Mouse (Mus musculus) forebrain, embryonic 15.5 days (tissue): ENCODE data around the gene Nos3. TPM values are rescaled to one million over a fixed set of nuclear protein-coding genes. Genes with fewer than 3 reads are reported as not detected.

Experiments used
- ATAC-seq: fragments of 200-750 bp; cut with Nextera tagmentation; replicated peaks from 2 replicates; pipeline ENCODE4 v1.8.0; 2017; ENCODE audit warnings: mild to moderate bottlenecking, moderate TSS enrichment, moderate library complexity
- H3K27ac ChIP-seq: fragments of 300-500 bp; sonication (generic); replicated peaks from 2 replicates; pipeline ENCODE4 v1.5.1; 2015; ENCODE audit warnings: mild to moderate bottlenecking, inconsistent platforms
- H3K27me3 ChIP-seq: fragments of 300-500 bp; sonication (generic); 2 replicates; pipeline ENCODE4 v1.6.1; 2015; ENCODE audit warnings: inconsistent platforms
- H3K36me3 ChIP-seq: fragments of 300-500 bp; sonication (generic); 2 replicates; pipeline ENCODE4 v1.6.1; 2015; ENCODE audit warnings: mild to moderate bottlenecking, inconsistent platforms
- H3K4me1 ChIP-seq: fragments of 300-500 bp; sonication (generic); 2 replicates; pipeline ENCODE4 v1.6.1; 2015; ENCODE audit warnings: inconsistent platforms
- H3K4me2 ChIP-seq: fragments of 300-500 bp; sonication (generic); replicated peaks from 2 replicates; pipeline ENCODE4 v1.6.1; 2015; ENCODE audit warnings: mild to moderate bottlenecking, inconsistent platforms
- H3K4me3 ChIP-seq: fragments of 300-500 bp; sonication (generic); 2 replicates; pipeline ENCODE4 v1.5.1; 2015; ENCODE audit warnings: mild to moderate bottlenecking, inconsistent platforms
- H3K9ac ChIP-seq: fragments of 300-500 bp; sonication (generic); replicated peaks from 2 replicates; pipeline ENCODE4 v1.6.1; 2015; ENCODE audit warnings: mild to moderate bottlenecking, inconsistent platforms
- H3K9me3 ChIP-seq: fragments of 300-500 bp; sonication (generic); 2 replicates; pipeline ENCODE4 v1.6.1; 2016; ENCODE audit warnings: inconsistent platforms
- WGBS: fragments of 180-500 bp; shearing (Covaris S2); methylation state at CpG from one replicate; pipeline ENCODE4 v1.1.7; 2015; ENCODE audit warnings: mixed read lengths; 5-methylcytosine and 5-hydroxymethylcytosine counted together
- polyA plus RNA-seq: library from polyadenylated mRNA; unstranded; fragments of >200 nt; fragmentation: Nextera tagmentation; extraction: Ambion mirVana; gene quantifications from 2 replicates; pipeline ENCODE4 v1.2.1, GENCODE M21; 2015

The Nos3 gene
- polyA plus RNA-seq, 1 experiment from 2014 or later, result 7.4 TPM

- no peaks in the 10 kb centered on the region for H3K27me3 ChIP-seq
- 80% methylated on average over 4 of the region's 4 CpGs for WGBS
- H3K9ac ChIP-seq, result no peak overlapping the region
- peaks cover 19% of the 10 kb centered on the region for H3K4me1 ChIP-seq
- H3K27ac ChIP-seq, result no peak overlapping the region
- H3K4me2 ChIP-seq, result no peak overlapping the region
- H3K4me3 ChIP-seq, result no peak overlapping the region
- no peaks in the 10 kb centered on the region for H3K36me3 ChIP-seq
- no peaks in the 10 kb centered on the region for H3K9me3 ChIP-seq
- no peak for ATAC-seq
Observed at GRCm38 (mm10) chr5:24332401-24332800, 32.2 kb upstream of the Nos3 start.

DNA sequence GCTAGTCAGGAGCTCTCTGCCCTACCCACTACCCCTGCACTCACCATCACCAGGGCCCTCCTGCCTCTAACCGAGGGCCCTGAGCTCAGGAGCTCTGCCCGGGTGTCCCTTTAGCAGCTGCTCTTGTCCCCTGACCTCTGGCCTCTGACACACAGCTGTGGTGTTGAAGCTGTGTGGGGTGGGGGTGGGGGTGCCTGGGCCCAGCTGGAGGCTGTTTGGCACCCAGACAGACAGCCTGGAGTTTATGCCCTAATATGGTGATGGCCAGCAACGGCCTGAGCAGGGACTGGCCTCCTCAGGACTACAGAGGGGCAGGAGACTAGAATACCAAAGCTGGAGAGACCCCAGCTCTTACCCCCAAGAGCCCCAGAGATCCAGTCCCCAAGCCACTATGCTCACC is 29.9 kb upstream of the Nos3 start:
- Histone ChIP-seq H3K27me3 (no peaks in the 10 kb centered on the region), H3K4me1 (peaks cover 6% of the 10 kb centered on the region; the same call in 1 of the 2 replicates), H3K4me3 (no peak overlapping the region), H3K9ac (no peak overlapping the region), H3K4me2 (no peak overlapping the region), H3K9me3 (no peaks in the 10 kb centered on the region), H3K36me3 (no peaks in the 10 kb centered on the region), H3K27ac (no peak overlapping the region)
- no peak for ATAC-seq
- 59% methylated on average over 3 of the region's 3 CpGs for WGBS

DNA sequence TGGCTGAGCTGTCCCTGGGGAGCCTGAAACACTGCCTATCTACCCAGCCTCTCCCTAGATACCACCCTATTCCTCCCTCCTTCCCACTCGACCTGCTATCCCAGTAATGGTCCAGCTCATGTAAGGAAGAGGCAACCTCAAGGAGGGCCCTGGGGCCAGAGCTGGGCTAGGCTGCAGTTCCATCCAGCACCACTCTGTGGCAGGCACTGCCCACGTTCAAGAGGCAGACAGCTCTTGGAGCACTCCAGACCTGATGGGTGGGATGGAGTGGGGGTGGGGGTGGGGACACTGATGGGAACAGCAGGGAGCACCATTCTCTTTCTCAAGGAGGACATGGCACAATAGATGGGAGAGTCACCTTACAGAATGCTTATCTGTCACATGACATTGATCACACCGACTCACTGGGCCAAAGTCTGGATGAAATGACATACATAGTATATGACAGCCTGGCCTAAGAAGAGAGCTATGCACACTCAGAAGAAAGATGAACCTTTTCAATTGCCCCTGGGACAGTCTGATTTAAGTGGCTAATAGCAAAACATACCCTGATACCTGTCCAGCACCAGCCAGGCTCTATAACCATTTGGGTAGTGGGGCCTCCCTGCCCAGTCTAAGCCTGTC is 28.6 kb upstream of the Nos3 start:
- H3K9ac ChIP-seq, result no peak overlapping the region
- H3K9me3 ChIP-seq, result no peaks in the 10 kb centered on the region
- WGBS, result 15% methylated on average over 3 of the region's 3 CpGs
- H3K27me3 ChIP-seq, result no peaks in the 10 kb centered on the region
- ATAC-seq, result peak; percentile 89
- no peak overlapping the region for H3K4me3 ChIP-seq
- H3K27ac ChIP-seq, result no peak overlapping the region
- no peak overlapping the region for H3K4me2 ChIP-seq
- no peaks in the 10 kb centered on the region for H3K36me3 ChIP-seq
- H3K4me1 ChIP-seq, result peaks cover 5% of the 10 kb centered on the region; the same call in 1 of the 2 replicates

DNA sequence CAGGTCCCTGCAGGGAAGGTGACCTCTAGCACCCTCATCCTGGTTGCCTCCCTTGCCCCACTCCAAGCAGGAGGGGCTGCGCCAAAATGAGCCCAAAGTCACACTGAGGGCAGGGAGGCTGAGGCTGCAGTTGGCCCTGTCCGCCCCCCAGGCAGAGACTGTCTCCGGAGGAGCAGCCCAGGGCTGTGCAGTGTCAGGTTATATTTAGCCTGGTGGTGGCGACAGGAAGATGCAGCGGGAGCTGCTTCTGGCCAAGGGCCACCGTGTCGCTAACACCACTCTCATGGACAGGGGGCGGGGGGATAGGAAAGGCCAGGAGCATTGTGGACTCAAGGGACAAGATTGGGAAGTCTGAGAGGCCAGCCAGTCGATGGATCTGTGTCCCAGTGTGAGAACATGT is 27.2 kb upstream of the Nos3 start:
- Histone ChIP-seq H3K36me3 (no peaks in the 10 kb centered on the region), H3K27ac (no peak overlapping the region), H3K4me3 (no peak overlapping the region), H3K9me3 (no peaks in the 10 kb centered on the region), H3K4me1 (peaks cover 19% of the 10 kb centered on the region), H3K27me3 (no peaks in the 10 kb centered on the region), H3K4me2 (no peak overlapping the region), H3K9ac (no peak overlapping the region)
- no peak for ATAC-seq
- WGBS, result 46% methylated on average over 9 of the region's 9 CpGs

- H3K27ac ChIP-seq, result no peak overlapping the region
- ATAC-seq, result no peak
- 78% methylated on average over 2 of the region's 2 CpGs for WGBS
Observed at GRCm38 (mm10) chr5:24337821-24338220, 26.8 kb upstream of the Nos3 start.

DNA sequence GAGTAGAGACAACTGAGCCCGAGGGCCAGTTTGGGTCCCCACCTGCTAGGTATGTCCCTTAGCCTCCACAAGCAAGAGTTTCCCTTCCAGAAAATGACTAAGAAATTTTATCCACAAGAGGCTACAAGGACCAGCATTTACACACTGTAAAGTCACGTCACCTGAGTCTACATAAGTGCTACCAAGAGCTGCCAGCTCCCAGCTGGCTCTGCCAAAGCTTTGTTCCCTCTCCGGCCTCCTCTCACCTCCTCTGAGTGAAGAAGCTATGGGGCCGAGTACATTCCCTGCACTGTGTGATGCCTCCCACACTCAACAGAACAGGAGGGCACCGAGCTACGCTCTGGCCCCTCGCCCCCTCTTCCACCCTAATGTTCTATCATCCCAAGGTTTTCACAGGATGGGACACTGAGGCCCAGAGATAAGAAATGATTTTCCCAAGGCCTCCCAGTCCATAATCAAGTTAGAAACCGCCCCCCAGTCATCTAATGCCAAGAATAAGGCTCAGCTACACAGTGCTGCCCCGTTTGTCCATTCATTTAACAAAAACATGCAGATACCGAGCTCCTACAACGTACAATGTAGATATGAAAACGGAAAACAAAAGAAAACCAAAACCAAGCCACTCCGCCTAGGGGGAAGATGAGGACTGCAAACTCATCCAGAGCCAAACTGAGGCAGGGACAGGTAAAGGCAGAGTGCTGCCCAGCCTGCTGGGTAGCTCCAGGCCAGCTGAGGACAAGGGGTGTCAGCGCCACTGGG is 22.2 kb upstream of the Nos3 start:
- peak overlapping the region; percentile 29; the same call in 1 of the 2 replicates for H3K27ac ChIP-seq
- no peak overlapping the region for H3K4me2 ChIP-seq
- H3K4me1 ChIP-seq, result peaks cover 42% of the 10 kb centered on the region
- no peak overlapping the region for H3K9ac ChIP-seq
- no peak overlapping the region for H3K4me3 ChIP-seq
- 77% methylated on average over 14 of the region's 14 CpGs for whole genome bisulfite sequencing
- no peaks in the 10 kb centered on the region for H3K27me3 ChIP-seq
- H3K36me3 ChIP-seq, result no peaks in the 10 kb centered on the region
- H3K9me3 ChIP-seq, result no peaks in the 10 kb centered on the region
- ATAC-seq, result no peak

More at GRCm38 (mm10) chr5:24337821-24338220, 26.8 kb upstream of the Nos3 start:
- Histone ChIP-seq H3K27me3 (no peaks in the 10 kb centered on the region), H3K4me2 (no peak overlapping the region), H3K36me3 (no peaks in the 10 kb centered on the region), H3K4me1 (peaks cover 21% of the 10 kb centered on the region), H3K4me3 (no peak overlapping the region), H3K9me3 (no peaks in the 10 kb centered on the region), H3K9ac (no peak overlapping the region)

GRCm38 (mm10) chr5:24342966-24343365 is 21.6 kb upstream of the Nos3 start:
- no peak overlapping the region for H3K4me3 ChIP-seq
- no peak overlapping the region for H3K9ac ChIP-seq
- WGBS, result 71% methylated on average over 8 of the region's 8 CpGs
- H3K36me3 ChIP-seq, result no peaks in the 10 kb centered on the region
- H3K4me2 ChIP-seq, result no peak overlapping the region
- peaks cover 43% of the 10 kb centered on the region for H3K4me1 ChIP-seq
- no peaks in the 10 kb centered on the region for H3K9me3 ChIP-seq
- H3K27me3 ChIP-seq, result no peaks in the 10 kb centered on the region
- H3K27ac ChIP-seq, result 0 out of 2 replicates have a peak overlapping the region, but pooled peaks have one; percentile 87
- no peak for ATAC-seq

DNA sequence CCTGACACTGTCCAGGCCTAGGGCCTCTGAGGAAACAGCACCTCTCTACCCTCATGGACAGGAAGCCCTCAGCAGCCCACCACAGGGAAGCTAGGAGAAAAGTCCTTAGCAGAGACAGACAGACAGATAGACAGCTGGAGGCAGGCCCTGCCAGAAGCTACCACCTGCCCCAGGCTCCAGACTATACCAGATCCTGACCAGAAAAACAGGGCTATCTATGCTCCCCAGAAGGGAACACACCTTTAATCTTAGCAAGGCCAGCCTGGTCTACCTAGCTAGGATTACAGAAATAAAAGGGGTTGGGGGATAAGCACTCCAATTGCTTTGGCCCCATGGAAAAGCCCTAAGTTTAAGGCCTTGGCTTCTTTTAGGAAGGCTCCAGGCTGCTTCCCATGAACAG is 21.2 kb upstream of the Nos3 start:
- H3K36me3 ChIP-seq, result no peaks in the 10 kb centered on the region
- H3K4me3 ChIP-seq, result no peak overlapping the region
- ATAC-seq, result no peak
- no peaks in the 10 kb centered on the region for H3K9me3 ChIP-seq
- H3K27me3 ChIP-seq, result no peaks in the 10 kb centered on the region
- no peak overlapping the region for H3K9ac ChIP-seq
- peaks cover 45% of the 10 kb centered on the region for H3K4me1 ChIP-seq
- no peak overlapping the region for H3K4me2 ChIP-seq
- peak overlapping the region; percentile 87 for H3K27ac ChIP-seq

GRCm38 (mm10) chr5:24343977-24344436 is 20.6 kb upstream of the Nos3 start:
- H3K36me3 ChIP-seq, result no peaks in the 10 kb centered on the region
- peak; percentile 24 for ATAC-seq

GRCm38 (mm10) chr5:24344477-24345051 is 20.0 kb upstream of the Nos3 start:
- peak; percentile 44 for ATAC-seq
- Histone ChIP-seq H3K4me2 (peak overlapping the region; percentile 20), H3K9me3 (no peaks in the 10 kb centered on the region), H3K9ac (peak overlapping the region; percentile 8), H3K27ac (peak overlapping the region; percentile 87), H3K4me1 (peaks cover 57% of the 10 kb centered on the region), H3K36me3 (no peaks in the 10 kb centered on the region), H3K27me3 (peaks cover 6% of the 10 kb centered on the region; the same call in 1 of the 2 replicates), H3K4me3 (no peak overlapping the region)
- 6% methylated on average over 12 of the region's 12 CpGs for whole genome bisulfite sequencing

More at GRCm38 (mm10) chr5:24343977-24344436, 20.6 kb upstream of the Nos3 start:
- H3K4me3 ChIP-seq, result no peak overlapping the region
- H3K9ac ChIP-seq, result no peak overlapping the region
- H3K4me2 ChIP-seq, result peak overlapping the region; percentile 20
- WGBS, result 7% methylated on average over 2 of the region's 2 CpGs
- peaks cover under 1% of the 10 kb centered on the region; the same call in 1 of the 2 replicates for H3K27me3 ChIP-seq
- peak overlapping the region; percentile 87 for H3K27ac ChIP-seq
- no peaks in the 10 kb centered on the region for H3K9me3 ChIP-seq
- peaks cover 51% of the 10 kb centered on the region for H3K4me1 ChIP-seq

DNA sequence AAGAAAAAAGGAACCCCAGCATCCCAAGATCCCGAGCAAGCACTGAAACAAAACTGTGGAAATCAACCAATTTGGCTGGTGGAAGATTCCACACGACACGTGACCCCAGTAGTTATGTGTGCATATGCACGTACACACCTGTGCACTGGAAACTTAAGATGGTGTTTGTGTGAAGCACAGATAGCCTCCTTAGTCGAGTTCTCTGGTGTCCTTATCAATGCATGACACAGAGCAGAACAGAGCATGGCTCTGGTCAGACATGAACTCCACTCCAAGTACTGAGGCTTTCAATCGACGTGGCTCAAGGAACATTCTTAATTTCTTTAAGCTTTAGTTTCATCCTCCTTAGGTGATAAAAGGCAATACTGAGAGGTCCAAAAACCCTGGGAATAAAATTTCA is 18.3 kb upstream of the Nos3 start:
- Histone ChIP-seq H3K9me3 (no peaks in the 10 kb centered on the region), H3K4me3 (no peak overlapping the region), H3K27ac (no peak overlapping the region), H3K4me1 (peaks cover 67% of the 10 kb centered on the region), H3K36me3 (no peaks in the 10 kb centered on the region), H3K27me3 (peaks cover 15% of the 10 kb centered on the region; the same call in 1 of the 2 replicates), H3K4me2 (no peak overlapping the region), H3K9ac (no peak overlapping the region)
- ATAC-seq, result no peak
- WGBS, result 93% methylated on average over 7 of the region's 7 CpGs
